Mouse (Mus musculus) spleen, postnatal 36 days (tissue): ENCODE data around the gene Lhx2.
A peak's percentile ranks its signal among the peaks of the same experiment; 100 is the strongest.

Source experiments
- DNase-seq, 2 experiments: peaks; one replicate each; pipeline ENCODE4 v3.0.0; 2022; ENCODE audit warnings: low spot score in 2 of 2, mixed read lengths in 1 of 2

The Lhx2 gene

DNA sequence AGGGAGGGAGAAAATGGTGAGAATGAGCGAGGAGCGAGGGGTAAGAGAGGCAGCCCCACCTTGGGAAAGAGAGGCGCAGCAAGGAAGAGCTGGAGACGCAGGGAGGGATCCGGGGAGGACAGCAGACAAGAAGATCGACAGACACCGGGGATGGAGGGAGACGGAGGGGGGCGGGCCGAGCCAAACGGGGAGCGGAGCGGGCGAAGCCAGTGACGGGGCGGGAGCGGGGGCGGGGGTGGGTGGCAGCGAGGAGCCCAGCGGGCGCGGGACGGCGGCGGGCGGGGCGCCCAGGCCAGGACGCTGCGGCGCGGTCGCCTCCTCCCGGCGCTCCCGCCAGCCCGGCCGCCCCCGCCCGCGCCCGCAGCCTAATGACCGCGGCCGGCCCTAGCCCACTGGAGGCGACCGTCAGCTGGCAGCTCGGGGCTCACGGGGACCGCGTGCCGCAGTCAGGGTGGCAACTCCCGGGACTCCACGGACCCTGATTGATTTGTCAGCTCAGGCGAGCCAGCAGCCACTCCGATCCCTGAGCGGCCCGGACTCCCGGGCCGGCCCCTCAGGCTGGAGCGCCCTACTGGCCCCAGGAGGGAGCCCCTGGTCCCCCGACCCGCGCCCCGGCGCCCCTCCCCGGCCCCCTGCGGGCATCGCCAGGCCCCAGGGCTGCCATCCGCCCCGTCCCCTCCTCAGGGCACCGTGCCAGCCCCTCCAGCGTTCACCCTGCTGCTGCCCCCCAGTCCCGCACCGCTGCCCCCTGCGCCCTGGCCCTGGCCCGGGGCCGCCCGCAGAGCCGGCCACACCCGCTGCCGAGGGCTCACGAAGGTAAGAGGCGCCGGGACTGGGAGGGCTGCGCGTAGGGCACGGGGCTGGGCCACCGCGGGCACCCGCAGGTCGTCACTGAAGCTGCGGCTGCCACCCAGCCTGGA lies at the start of gene Lhx2:
Lhx2 (plus strand) TSS at position 292 of the 920 bp plus-strand sequence.
- no peak for DNase-seq

DNA sequence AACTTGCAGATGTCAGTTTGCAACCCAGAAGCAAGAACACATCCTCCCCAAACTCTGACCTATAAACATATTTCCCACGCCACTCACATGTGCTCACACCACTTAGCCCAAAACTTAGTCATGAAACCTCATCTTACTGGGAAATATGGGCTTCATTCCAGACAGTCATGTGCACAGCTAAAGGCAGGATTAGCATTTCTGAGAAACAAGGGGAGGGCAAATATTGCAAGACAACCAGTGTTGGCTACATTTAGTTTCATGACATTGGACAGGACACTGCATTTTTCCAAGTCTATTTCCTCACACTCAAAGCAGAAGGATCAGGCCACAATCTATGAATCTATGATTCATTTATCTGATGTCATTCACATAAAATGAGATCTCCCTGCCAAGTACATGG lies 47.6 kb upstream of the Lhx2 start:
- DNase-seq: no peak

DNA sequence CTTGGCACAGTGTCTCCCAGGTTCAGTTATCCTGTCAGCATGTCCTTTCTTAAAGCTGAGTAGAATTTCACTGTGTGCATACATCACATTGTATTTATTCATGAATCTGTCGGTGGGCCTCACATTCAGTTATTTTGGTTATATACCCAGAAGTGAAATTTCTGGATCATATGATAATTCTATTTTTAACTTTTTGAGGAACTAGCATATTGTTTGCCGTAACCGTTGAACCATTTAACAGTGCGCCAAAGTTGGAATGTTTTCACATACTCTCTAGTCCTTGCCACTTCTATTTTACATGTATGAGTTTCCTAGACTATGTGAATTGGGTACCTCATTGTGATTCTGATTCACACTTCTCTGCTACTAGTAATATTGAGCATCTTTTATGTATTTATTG lies 43.1 kb upstream of the Lhx2 start:
- DNase-seq: no peak

DNA sequence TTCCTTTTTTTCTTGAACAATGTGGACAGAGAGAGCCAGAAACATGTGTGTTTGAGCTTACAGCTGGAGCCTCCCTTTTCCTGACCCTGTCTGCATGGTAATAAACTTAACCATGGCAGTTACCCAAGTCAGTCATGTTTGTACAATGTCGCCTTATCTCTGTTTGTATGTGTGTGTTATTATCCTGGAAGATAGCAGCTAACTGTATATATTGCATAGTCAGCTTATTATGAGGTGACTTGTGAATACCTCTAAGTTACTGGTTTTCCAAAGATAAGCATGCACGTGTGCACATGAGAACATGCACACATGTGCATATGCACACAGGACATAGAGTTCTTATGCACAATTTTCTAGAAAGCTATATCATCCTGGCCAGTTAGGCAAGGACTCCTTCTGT lies 38.1 kb upstream of the Lhx2 start:
- DNase-seq: no peak

DNA sequence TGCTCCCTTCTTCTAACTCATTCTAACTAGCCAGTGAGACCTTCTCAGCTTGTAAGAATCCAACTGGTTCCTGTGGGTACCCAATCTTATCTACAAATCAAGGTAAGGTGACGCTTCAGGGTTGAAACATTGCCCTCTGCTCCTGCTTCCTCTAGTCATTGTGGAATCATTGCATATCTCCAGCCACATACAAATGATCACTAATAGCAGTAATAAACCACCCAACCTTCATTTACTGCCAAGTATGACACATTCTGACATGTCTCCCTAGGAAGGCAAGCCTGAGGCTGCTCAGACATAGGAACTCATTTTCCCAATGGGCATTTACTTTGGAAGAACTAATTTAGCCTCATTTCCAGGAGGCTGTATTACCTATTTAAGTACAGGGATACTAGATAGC lies 33.9 kb upstream of the Lhx2 start:
- no peak for DNase-seq

DNA sequence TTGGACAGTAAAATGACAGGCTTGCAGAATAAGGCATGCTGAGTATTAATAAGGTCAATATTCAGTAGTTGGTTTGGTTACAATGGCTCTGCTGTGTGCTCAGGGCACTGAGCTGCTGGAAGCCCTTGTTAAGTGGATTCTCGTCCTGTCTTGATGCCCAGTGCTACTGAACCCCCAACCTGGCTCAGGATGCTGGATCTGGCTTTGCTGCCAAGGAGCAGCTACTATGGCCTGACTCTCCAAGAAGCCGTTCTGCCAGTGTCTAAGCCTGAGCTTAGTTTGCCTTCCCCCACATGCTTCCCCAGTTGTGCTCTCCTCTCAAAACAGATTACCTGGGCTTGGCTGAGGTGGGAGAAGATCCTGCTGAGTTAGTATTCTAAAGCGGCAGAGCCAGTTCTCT lies 26.2 kb upstream of the Lhx2 start:
- no peak for DNase-seq

DNA sequence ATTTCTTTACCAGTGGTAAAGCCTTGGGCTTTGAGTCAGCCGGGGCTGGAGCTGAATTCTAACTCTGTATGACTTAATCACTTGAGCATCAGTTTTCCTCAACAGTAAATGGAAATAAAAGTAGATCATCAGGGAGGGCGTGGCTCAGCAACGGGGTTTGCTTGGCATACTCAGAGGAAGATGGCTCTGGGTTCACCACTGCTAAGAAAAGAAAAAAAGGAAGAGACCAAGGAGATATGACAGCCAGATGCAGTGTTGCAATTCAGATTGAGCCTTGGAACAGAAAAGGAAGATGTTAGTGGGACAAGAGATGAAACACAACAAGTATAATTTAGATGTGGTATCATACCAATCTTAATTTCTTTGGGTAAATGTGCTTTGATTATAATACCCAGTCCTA lies 25.7 kb upstream of the Lhx2 start:
- no peak for DNase-seq

DNA sequence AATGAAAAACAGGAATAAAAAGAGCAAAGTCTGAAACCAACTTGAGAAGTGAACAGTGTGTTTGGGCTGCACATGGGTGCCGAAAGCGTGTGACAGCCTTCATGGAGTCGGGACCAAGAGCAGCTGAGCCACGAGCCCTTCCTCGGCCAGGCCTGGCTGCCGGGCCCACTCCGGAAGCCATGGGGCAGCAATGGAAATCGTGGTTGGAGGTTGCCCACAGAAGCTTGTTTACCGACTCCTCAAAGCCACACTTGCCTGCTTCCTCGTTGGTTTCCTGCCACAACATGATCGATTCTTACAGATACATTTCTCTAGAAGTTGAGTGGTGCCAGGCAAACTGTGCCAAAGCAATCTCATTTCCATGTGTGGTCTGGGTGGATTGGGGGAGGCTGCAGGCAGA lies 20.0 kb upstream of the Lhx2 start:
- DNase-seq: peak in 1 of 2 experiments; percentile 9

DNA sequence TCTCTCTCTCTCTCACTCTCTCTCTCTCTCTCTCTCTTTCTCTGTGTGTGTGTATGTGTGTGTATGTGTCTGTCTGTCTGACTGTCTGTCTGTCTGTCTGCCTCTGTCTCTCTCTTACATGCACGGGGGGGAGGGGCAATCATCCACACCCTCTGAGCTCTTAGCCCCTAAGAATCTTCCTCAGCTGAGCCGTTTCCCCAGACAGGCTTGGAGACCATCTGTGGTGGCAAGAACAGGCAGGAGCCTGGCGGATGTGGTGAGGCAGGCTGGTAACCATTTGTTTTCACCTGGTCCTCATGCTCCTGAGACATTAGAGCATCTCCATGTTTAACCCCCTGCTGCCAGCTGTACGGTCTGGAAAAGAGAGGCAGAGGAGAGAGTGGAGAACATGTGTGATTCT lies 18.2 kb upstream of the Lhx2 start:
- no peak for DNase-seq

DNA sequence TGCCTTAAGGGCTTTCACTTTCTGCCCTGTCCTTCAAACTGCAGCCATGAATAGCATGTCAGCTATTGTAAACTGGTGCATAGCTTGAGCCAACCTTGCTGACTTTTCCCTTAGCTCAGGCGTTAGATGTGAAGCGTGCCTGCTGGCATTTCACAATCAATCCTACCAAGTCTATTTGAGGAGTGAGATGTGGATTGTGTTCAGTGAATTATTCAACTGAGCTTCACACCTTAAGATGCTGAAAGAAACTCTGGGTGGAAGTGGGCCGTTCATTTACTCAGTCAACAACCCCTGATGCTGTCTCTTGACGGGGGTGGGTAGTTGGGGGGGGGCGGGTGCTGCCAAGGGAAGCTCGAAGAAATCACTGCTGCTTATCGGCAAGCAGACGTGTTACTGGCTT lies 15.7 kb upstream of the Lhx2 start:
- no peak for DNase-seq

DNA sequence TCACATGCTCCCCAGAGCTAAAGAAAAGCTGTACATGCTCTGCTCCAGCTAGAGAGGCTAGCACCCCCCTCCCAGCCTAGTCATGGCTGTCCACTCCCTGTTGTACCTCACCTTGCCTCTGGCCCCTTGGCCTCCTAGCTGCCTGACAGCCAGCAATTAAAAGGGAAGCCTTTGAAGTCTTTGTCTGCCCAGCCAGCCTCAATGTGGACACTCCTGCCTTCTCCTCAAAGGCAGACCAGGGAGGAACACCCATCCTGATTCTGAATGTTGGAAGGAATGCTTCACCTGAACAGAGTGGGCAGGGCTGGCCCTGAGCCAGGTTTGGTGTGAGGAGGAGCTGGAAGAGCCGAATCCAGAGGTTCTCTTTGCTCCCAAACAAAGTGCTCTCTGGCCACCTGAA lies 12.4 kb upstream of the Lhx2 start:
- no peak for DNase-seq

DNA sequence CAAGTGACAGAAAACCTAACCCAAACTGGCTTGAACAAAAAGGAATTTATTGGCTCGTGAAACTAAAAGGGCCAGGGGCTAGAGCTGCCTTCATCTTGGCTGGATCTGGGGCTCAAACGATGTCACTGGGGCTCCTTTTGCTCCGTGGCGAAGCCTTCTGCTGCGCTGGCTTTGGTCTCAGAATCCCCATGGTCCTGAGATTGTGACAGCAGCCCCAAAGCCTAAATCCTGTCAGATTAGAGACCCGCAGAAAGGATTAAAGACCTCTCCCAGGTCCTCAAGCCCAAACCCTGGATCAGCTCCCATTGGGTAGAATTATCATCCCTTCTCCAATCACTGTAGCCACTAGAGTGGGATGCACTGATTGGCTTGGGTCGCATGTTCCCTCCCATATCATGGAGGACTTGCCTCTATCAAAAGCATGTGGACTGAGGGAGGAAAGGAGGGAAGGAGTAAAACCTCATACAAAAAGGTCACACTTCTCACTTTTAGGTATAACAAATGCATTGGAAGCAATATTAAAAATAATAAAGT lies 5.4 kb upstream of the Lhx2 start:
- no peak for DNase-seq

DNA sequence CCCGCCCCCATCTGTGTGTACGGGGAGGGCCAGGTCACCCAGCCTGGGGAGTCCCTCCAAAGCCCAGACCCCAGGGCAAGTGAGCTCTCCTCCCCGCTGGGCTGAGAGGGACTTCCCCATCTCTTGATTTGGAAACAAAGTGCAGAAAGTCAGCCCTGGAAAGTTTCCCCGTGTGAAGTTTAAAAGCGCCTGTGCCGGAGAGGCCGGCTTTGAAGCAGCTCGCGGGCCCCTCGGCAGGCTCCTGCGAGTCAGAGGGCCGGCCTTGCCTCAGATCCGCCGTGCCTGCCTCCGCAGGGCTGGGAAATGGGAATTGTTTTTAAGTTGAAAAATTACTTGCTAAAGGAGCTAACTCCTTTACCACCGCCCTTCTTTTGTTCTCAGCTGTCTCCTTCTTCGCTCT lies 2.5 kb upstream of the Lhx2 start:
- DNase-seq: no peak

DNA sequence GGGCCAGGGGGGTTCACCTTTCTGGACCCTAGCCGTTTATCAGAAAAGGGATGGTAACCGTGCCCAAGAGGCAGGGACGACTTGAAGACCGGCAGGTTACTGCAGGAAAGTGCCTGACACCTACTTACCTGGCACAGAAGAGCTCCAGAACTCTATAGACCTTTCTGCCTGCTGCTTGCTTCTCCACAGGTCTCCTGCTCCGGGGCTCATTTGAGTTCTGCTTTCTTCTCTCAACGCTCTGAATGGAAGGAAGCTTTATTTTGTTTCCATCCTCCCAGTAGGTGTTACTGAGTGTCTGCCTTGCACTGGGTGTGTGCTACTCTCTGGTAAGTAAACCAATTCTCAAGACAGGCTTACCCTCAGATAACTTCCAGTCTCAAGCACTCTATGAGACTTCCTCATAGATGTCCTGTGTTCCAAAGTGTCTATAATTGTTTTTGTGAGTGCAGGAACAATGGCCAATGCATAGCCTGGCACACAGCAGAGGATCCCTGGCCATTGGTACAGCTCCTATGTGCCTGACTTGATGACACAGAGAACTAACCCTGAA lies 1.9 kb upstream of the Lhx2 start:
- DNase-seq: no peak

DNA sequence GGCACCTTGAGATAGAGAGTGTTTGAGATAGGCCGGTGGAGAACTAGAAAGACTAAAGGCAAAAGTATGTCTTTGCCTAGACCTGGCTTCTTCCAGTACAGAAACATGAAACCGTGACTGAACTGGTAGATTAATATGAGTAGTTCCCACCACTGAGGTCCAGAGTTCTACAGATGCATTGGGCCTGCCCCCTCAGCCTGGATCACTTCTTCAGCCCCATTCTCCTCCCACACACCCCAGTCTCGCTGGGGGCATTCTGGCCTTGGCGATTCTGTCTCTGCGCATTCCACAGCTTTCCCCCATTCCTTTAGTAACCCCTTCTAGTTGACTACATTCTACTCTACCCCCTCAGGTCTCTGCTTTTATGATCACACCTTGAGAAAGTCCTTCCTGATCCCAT lies 1.4 kb upstream of the Lhx2 start:
- no peak for DNase-seq

DNA sequence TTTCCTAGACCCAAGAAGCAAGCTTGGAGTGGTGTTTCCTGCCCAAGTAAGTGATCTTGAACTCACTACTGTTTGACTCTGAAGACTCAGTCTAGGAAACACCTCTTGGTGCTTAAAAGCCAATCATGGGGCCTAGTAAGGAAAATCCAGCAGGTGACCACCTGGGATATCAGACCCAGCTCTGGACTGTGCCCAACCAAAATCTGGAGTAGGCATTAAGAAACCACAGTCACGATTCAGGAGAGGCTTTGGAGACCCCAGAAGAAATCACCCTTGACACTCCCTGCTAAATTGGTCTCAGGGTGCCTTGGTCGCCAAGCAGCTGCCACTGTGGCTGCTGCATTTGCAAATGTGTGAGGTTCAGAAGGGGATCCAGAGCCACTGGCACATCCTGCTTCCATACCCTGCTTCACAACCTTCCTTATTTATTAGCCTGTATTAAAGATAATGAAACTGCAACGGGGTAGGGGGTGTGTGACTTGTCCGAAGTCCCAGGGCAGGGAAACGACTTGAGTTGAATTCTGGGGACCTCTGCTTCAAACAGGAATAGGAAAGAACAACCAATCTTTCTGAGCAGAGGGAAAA lies 641 bp upstream of the Lhx2 start:
- no peak for DNase-seq

DNA sequence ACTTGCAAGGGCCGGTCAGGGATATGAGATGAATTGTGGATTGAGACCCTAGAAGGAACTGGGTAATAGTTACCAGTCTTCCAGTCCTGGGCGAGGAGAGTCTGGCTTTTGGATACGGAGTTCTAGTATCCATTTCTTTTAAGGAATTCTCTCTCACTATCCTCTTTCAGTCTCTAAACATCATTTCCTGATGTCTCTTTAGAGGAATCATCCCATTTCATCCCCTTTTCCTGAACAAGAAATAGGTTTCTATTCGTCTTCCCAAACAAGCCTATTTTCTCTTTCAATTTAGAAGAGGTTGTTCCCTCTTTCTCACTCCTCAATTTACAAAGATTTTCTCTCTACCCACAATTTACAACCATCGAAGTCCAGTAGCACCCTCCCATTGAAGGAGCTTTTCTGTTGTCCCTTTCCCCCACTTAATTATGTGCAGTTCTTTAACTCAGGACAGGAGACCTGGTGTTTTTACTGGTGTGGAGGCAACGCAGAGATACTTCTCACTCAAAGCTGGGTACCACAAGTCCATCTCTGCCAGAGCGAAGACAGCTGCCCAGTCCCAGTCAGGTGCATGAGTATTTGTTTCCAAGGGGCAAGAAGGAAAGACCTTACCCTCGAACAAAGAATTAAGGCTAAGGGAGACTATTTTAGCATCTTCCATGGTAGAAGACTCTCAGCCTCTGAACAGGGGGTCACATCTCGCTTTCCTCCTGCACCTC lies 987 bp downstream of the Lhx2 start:
- DNase-seq: no peak

DNA sequence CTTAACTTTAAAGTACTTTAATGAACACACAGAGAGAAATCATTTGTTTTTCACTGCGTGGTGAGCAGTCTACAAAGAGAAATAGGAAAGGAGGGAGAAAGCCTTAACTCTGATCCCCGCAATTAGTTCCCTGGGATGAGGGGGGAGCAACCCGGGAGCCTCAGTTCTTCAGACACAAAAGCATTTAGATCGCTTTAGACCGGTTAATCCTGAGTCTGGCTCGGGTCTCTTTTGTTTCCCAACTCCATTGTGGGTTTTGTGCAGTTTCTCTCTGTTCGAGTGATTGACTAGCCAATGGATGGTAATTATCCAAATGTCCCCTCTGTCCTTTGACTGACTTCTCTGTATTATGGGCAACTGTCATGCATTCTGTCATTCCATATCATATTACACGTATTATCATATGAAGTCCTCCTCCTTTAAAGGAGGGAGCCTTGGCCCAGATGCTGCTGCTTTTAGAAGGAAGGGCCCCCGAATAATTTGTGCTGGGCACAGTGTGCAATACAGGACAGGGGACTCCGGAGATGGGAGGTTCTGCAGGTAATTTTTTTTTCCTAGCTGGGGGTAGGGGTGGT lies 1.6 kb downstream of the Lhx2 start:
- DNase-seq: no peak

DNA sequence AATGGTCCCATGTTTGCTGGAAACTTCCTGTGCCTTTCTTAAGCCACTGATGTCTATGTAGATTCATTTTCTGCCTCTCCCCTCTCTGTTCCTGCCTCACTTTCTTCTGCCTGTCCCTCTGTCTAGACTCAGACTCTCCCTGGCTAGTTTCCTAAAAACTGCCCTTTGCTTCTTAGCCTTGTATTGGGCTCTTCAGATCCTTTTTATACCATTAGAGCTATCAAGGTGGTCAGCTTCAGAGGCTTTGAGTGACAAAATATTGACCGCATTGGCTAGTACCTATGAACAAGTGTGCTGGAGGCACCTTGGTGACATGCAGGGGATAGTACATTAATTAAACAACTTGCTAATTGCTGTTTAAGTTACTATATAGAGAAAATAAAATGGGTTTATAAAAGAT lies 4.5 kb downstream of the Lhx2 start:
- no peak for DNase-seq

DNA sequence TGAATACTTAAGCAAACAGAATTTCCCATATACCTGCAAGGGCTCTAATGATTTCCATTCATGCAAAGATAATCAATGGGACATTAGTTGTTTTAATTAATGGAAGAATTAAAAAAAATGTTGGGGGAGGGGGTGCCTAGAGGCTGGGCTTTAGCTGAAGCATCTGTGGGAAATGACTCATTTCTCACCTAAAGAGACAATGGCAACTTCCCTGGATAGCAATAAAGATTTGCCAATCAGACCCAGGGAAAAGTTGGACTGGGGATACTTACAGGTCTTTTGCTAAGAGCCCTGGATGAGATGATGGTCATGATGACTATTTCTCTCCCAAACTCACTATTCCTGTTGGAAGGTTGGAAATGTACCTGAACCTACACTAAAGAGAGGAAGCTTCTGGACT lies 5.6 kb downstream of the Lhx2 start:
- DNase-seq: no peak

DNA sequence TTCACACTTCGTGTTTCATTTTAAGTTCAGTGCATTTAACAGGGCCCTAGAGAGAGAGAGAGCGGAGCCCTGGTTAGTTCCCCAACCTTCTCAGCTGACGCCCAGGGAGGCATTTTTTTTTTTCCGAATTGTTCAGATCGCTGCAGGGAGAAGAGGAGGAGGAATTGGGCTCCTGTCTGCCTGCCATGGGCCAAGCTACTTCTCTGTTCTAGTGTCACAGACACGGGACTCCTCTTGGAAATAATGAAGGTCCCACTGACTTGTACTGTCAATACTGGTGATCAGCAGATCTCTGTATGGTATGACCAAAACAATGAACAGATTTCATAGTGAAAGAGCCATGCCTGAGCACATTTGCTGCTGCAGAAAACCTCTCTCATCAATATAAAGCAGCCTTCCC lies 7.3 kb downstream of the Lhx2 start:
- DNase-seq: no peak
